Mouse (Mus musculus): Measurements from ENCODE around the gene Rab22a.
"Not testable (repeated sequence)": the region's sequence is repeated elsewhere in the genome, so short reads cannot be mapped to it uniquely, and the experiment has no call there.

Gene Rab22a

GRCm38 (mm10) chr2:173672328-173672896 is 12.9 kb downstream of the Rab22a start:
- DNase-seq (ENCODE audit: low spot score): no peak

- no peak for DNase-seq (ENCODE audit: low spot score)
Observed at GRCm38 (mm10) chr2:173673469-173673868, 13.9 kb downstream of the Rab22a start.

GRCm38 (mm10) chr2:173678593-173678992 is 19.0 kb downstream of the Rab22a start:
- DNase-seq (ENCODE audit: low spot score): no peak

GRCm38 (mm10) chr2:173679217-173679616 is 19.7 kb downstream of the Rab22a start:
- no peak for DNase-seq (ENCODE audit: low spot score)

- DNase-seq (ENCODE audit: low spot score): no peak
Observed at GRCm38 (mm10) chr2:173680153-173680552, 20.6 kb downstream of the Rab22a start.

- no peak for DNase-seq (ENCODE audit: low spot score)
Observed at GRCm38 (mm10) chr2:173682773-173683172, 23.2 kb downstream of the Rab22a start.

GRCm38 (mm10) chr2:173685781-173686361 is 26.3 kb downstream of the Rab22a start:
- no peak for DNase-seq (ENCODE audit: low spot score)

GRCm38 (mm10) chr2:173687363-173687762 is 27.8 kb downstream of the Rab22a start:
- no peak for DNase-seq (ENCODE audit: low spot score)

- no peak for DNase-seq (ENCODE audit: low spot score)
Observed at GRCm38 (mm10) chr2:173689835-173690234, 30.3 kb downstream of the Rab22a start.

- no peak for DNase-seq (ENCODE audit: low spot score)
Observed at GRCm38 (mm10) chr2:173691748-173692147, 32.2 kb downstream of the Rab22a start.

- no peak for DNase-seq (ENCODE audit: low spot score)
Observed at GRCm38 (mm10) chr2:173692693-173693092, 33.1 kb downstream of the Rab22a start.

- peak; percentile 41 for DNase-seq (ENCODE audit: low spot score)
Observed at GRCm38 (mm10) chr2:173698850-173699249, 39.3 kb downstream of the Rab22a start.

GRCm38 (mm10) chr2:173702096-173702866 is 42.7 kb downstream of the Rab22a start:
- DNase-seq (ENCODE audit: low spot score): no peak

- DNase-seq (ENCODE audit: low spot score): no peak
Observed at GRCm38 (mm10) chr2:173702867-173703237, 43.3 kb downstream of the Rab22a start.

- DNase-seq (ENCODE audit: low spot score): no peak
Observed at GRCm38 (mm10) chr2:173705827-173706551, 46.4 kb downstream of the Rab22a start.

GRCm38 (mm10) chr2:173707626-173708025 is 48.1 kb downstream of the Rab22a start:
- not testable (repeated sequence) for DNase-seq (ENCODE audit: low spot score)

GRCm38 (mm10) chr2:173710193-173710592 is 50.6 kb downstream of the Rab22a start:
- no peak for DNase-seq (ENCODE audit: low spot score)

GRCm38 (mm10) chr2:173712656-173713055 is 53.1 kb downstream of the Rab22a start:
- no peak for DNase-seq (ENCODE audit: low spot score)

GRCm38 (mm10) chr2:173713241-173713640 is 53.7 kb downstream of the Rab22a start:
- DNase-seq (ENCODE audit: low spot score): no peak

- no peak for DNase-seq (ENCODE audit: low spot score)
Observed at GRCm38 (mm10) chr2:173714620-173715218, 55.2 kb downstream of the Rab22a start.

GRCm38 (mm10) chr2:173716966-173717365 is 57.4 kb downstream of the Rab22a start:
- DNase-seq (ENCODE audit: low spot score): no peak

GRCm38 (mm10) chr2:173719115-173719514 is 59.6 kb downstream of the Rab22a start, which contains the start of gene 1700010B08Rik:
TSS of gene 1700010B08Rik (plus strand) at chr2:173719415.
- DNase-seq (ENCODE audit: low spot score): not testable (repeated sequence)

Measured in urinary bladder, postnatal 14 days (tissue).